Mouse (Mus musculus): ENCODE results near the gene Pepd.

DNA sequence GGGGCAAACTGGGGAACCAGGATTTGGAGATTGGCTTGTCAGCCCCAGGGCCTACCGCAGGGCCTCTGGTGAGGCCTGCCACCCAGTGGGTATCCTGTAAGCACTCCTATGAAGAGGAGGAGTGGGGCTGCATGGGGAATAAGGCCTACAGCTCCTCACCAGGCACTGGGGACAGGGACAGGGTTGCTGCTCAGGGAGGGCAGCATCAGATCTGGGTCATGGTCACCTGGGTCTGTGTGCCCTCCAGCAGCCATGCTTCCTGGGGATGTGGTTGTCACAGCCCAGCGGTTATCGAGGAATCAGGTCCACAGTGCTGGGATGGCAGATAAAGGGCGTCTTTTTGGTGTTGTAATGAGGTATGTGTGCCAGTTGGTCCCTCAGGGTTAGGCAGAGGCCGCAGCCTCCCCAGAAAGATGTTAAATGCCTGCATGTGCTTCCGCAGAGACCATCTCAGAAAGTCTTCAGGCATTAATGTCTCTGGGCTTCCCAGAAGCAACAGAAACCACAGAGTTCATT is 79.6 kb downstream of the Pepd start:
- TF ChIP-seq POLR2A (IDR thresholded peaks at IDR 0.05; ENCODE audit: insufficient read length, low read depth) = no peak
- no peak for TF ChIP-seq TCF3 (IDR thresholded peaks at IDR 0.05; ENCODE audit: insufficient read length, low read depth)
- TF ChIP-seq E2F4 (IDR thresholded peaks at IDR 0.05; ENCODE audit: insufficient read depth) = no peak

Measured in myocyte (in vitro differentiated cells).